21 mouse cellular contexts compared by ENCODE assay signal in the genomic region with DNA sequence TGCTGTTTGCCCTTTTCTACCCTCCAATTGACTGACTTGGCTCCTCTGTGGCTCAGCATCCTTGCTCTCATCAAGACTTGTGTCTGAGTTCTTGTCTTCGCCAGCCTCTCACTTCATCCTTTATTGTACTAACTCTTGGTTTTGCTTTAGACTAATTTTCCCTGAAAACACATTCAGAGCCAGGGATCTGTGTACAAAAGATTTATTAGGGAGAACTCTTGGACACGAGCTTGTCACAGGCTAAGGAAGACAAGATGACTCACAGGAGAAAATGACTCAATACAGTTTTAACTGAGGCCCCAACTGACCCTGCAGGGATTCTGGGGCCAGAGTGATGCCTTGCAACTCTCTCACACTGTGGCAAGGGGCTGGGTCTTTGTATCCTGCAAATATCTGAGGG.
"Had no signal": no experiment of that assay in that cellular context is flagged by ENCODE, and none has a peak within 500 bp of the region (broad histone marks: within the 10 kb centered on the region; RNA-seq: fewer than 3 reads in every experiment).

No protein-coding gene starts in this region.

- H3K27me3 ChIP-seq: limb, embryonic 12.5 days; limb, embryonic 15.5 days; midbrain, embryonic 15.5 days; neural tube, embryonic 12.5 days; neural tube, embryonic 15.5 days; stomach, embryonic 15.5 days had no signal

- H3K36me3 ChIP-seq: kidney, embryonic 15.5 days; limb, embryonic 12.5 days; limb, embryonic 15.5 days; midbrain, embryonic 12.5 days; midbrain, embryonic 15.5 days; neural tube, embryonic 12.5 days; neural tube, embryonic 15.5 days; stomach, embryonic 15.5 days had no signal

- H3K4me2 ChIP-seq: kidney, embryonic 15.5 days; limb, embryonic 12.5 days; limb, embryonic 15.5 days; liver, embryonic 11.5 days; lung, embryonic 14.5 days; midbrain, embryonic 12.5 days; midbrain, embryonic 15.5 days; neural tube, embryonic 12.5 days; neural tube, embryonic 15.5 days; stomach, embryonic 15.5 days had no signal

- H3K4me1 ChIP-seq: kidney, embryonic 15.5 days; midbrain, embryonic 12.5 days; neural tube, embryonic 12.5 days; stomach, embryonic 15.5 days had no signal

- ATAC-seq: liver, postnatal 0 days; lung, postnatal 0 days; midbrain, embryonic 15.5 days had no signal

- DNase-seq: kidney, adult 8-10 months; kidney, postnatal 10 days; kidney, postnatal 36 days; liver, postnatal 0 days; lung, embryonic 14.5 days; right cerebral cortex, adult 18-20 months; right cerebral cortex, postnatal 25 days; spleen, adult 18-20 months; thymus, postnatal 25 days had no signal

- H3K9me3 ChIP-seq: kidney, embryonic 15.5 days; limb, embryonic 12.5 days; limb, embryonic 15.5 days; midbrain, embryonic 12.5 days; midbrain, embryonic 15.5 days; neural tube, embryonic 12.5 days; neural tube, embryonic 15.5 days; stomach, embryonic 15.5 days had no signal

- H3K4me3 ChIP-seq: kidney, embryonic 15.5 days; limb, embryonic 12.5 days; limb, embryonic 15.5 days; midbrain, embryonic 12.5 days; midbrain, embryonic 15.5 days; neural tube, embryonic 12.5 days; neural tube, embryonic 15.5 days; stomach, embryonic 15.5 days had no signal

- H3K9ac ChIP-seq: kidney, embryonic 15.5 days; limb, embryonic 12.5 days; limb, embryonic 15.5 days; liver, embryonic 14.5 days; liver, postnatal 0 days; lung, embryonic 14.5 days; midbrain, embryonic 12.5 days; midbrain, embryonic 15.5 days; neural tube, embryonic 12.5 days; neural tube, embryonic 15.5 days; stomach, embryonic 15.5 days had no signal

- H3K27ac ChIP-seq: kidney, embryonic 15.5 days; limb, embryonic 12.5 days; limb, embryonic 15.5 days; liver, embryonic 14.5 days; macrophage; midbrain, embryonic 12.5 days; midbrain, embryonic 15.5 days; neural tube, embryonic 12.5 days; neural tube, embryonic 15.5 days; stomach, embryonic 15.5 days had no signal
